Mouse (Mus musculus): ENCODE results near the gene Wdr20. TPM values are rescaled to one million over a fixed set of nuclear protein-coding genes. Genes with fewer than 3 reads are reported as not detected.

Wdr20 gene
- polyA plus RNA-seq, 1 experiment from 2014 or later = 25.3 TPM

DNA sequence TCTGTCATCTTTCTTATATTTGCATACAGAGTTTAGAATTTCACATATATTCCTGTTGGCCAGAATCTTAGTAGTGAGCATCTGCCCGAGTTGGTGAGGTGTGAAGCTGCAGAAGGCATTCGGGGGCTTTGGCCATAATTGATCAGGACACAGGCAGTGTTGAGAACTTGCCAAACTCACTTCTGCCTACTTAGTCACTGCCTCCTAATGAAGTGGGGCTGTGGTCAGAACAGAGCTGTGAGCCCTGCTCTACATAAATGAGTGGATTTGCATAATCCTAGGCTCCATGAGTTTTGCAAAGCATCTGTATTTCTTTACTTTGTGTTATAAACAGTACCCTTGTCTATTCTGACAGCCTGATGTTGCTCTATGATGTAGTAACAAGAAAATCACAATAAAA is 24.6 kb downstream of the Wdr20 start:
- ATAC-seq (ENCODE audit: insufficient read depth, low FRiP score, low read depth) = no peak
- H3K4me3 ChIP-seq (replicated peaks) = no peak overlapping the region
- H3K4me2 ChIP-seq = no peak overlapping the region
- H3K9me3 ChIP-seq = no peaks in the 10 kb centered on the region
- 76% methylated on average over 2 of the region's 2 CpGs for WGBS
- H3K9ac ChIP-seq = no peak overlapping the region
- H3K4me1 ChIP-seq = no peaks in the 10 kb centered on the region
- no peak overlapping the region for H3K27ac ChIP-seq
- H3K27me3 ChIP-seq (replicated peaks) = no peaks in the 10 kb centered on the region
- H3K36me3 ChIP-seq = no peaks in the 10 kb centered on the region

DNA sequence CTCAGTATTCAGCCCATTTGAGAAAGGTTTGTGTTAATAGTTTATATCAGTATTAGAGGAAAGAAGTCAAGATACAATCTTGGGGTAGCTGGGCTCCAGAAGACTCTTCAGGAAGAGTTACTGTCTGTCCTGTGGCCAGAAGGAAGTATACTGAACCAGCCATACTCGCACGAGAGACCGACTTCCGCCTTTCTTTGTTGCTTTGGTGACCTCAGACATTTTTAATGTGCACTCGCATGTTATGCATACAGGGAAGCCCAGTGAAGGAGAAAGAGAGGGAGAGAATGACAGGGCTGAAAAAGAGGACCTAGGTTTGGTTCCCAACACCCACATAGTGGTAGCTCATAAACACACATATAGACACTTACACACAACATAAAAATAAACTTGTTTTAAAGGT is 26.8 kb downstream of the Wdr20 start:
- Histone ChIP-seq H3K27me3 (replicated peaks) (no peaks in the 10 kb centered on the region), H3K4me2 (no peak overlapping the region)

DNA sequence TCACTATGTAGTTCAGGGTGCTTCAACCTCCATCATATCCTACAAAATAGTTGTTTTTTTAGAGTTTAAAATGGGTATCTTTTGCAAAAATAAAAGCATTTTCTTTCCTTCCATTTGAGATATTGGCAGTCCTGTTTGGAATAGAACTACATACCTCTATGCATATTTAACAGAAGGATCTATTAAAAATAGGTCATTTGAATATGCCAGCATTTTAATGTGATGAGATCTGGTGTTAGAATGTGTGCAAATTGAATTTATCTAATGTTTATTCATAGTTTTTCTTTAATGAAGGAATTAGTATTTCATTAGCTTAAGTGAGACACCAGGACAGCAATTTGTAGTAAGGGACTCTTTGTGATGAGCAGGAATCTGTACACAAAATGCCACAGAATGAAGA is 30.8 kb downstream of the Wdr20 start:
- Histone ChIP-seq H3K4me3 (replicated peaks) (no peak overlapping the region), H3K36me3 (no peaks in the 10 kb centered on the region), H3K27me3 (replicated peaks) (no peaks in the 10 kb centered on the region), H3K4me1 (no peaks in the 10 kb centered on the region), H3K4me2 (no peak overlapping the region), H3K27ac (no peak overlapping the region), H3K9me3 (no peaks in the 10 kb centered on the region), H3K9ac (no peak overlapping the region)
- no peak for ATAC-seq (ENCODE audit: insufficient read depth, low FRiP score, low read depth)

More for the DNA sequence above, 26.8 kb downstream of the Wdr20 start:
- no peaks in the 10 kb centered on the region for H3K9me3 ChIP-seq
- no peak overlapping the region for H3K27ac ChIP-seq
- H3K9ac ChIP-seq = no peak overlapping the region
- 72% methylated on average over 5 of the region's 5 CpGs for WGBS
- no peaks in the 10 kb centered on the region for H3K36me3 ChIP-seq
- no peak for ATAC-seq (ENCODE audit: insufficient read depth, low FRiP score, low read depth)
- H3K4me3 ChIP-seq (replicated peaks) = no peak overlapping the region
- H3K4me1 ChIP-seq = no peaks in the 10 kb centered on the region

DNA sequence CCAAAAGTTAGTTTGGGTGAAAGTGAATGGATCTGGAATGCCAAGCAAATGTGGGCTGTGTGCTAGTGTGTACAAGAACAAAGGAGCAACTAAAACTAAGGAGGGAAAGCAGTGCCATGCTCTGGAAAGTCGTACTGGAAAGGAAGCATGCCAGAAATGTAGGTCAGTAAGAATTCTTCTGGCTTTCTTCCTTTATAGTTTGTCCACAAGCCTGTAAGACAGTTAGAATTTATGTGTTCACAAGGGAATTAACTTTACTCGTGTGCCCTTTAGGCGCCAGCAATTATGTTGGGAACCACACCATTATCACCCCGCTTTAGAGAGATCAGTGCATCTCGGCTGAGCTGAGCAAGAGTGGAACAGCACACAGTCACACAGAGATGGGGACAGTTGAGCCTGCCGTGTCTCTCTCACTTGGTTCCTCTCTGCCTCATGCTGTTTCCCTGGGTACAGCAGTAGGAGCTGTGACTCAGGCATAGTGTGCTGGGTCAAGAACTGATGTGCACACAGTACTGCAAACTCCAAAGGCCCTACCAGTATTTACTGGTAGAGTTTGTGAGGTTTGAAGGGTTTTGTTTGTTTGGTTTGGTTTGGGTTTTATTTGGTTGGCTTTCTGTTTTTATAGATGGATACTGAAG is 32.0 kb downstream of the Wdr20 start:
- H3K4me1 ChIP-seq = no peaks in the 10 kb centered on the region
- H3K27me3 ChIP-seq (replicated peaks) = no peaks in the 10 kb centered on the region
- no peak overlapping the region for H3K9ac ChIP-seq
- H3K4me3 ChIP-seq (replicated peaks) = no peak overlapping the region
- no peak for ATAC-seq (ENCODE audit: insufficient read depth, low FRiP score, low read depth)
- no peaks in the 10 kb centered on the region for H3K9me3 ChIP-seq
- no peaks in the 10 kb centered on the region for H3K36me3 ChIP-seq
- H3K27ac ChIP-seq = no peak overlapping the region
- 64% methylated on average over 6 of the region's 6 CpGs for WGBS
- H3K4me2 ChIP-seq = no peak overlapping the region

DNA sequence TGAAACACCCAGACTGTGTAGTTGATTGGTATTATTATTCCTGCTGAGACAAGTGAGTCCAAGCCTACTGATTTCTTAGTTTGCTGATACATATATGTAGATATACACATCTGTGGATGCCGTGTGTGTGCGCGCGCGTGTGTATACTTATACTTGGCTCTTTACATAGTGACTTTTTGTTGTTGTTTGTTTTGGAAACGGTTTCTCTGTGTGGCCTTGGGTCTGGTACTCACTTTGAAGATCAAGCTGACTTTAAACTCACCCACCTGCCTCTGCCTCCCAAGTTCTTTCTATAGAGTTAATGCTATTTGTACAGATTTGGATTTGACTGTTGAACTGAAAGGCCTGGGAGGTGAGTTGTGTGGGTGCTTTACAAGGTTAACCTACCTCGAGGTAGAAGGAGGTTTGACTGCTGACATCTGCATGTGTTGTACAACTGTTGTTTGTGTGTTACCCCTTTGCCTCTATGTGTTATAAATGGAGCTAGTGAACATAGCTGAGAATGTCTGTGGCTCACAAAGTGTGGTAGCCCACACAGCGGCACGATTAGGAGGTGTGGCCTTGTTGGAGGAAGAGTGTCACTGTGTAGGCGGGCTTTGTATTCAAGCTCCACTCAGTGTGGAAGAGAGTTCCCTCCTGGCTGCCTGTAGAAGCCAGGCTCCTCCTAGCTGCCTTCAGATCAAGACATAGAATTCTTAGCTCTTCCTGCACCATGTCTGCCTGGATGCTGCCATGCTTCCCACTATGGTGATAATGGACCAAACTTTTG is 32.9 kb downstream of the Wdr20 start:
- H3K4me1 ChIP-seq = 0 out of 2 replicates have a peak, but pooled peaks cover 2% of the 10 kb centered on the region
- H3K27me3 ChIP-seq (replicated peaks) = no peaks in the 10 kb centered on the region
- H3K4me3 ChIP-seq (replicated peaks) = no peak overlapping the region
- no peak overlapping the region for H3K4me2 ChIP-seq
- no peak overlapping the region for H3K27ac ChIP-seq
- no peaks in the 10 kb centered on the region for H3K36me3 ChIP-seq
- no peaks in the 10 kb centered on the region for H3K9me3 ChIP-seq
- WGBS = 85% methylated on average over 10 of the region's 10 CpGs
- no peak overlapping the region for H3K9ac ChIP-seq
- no peak for ATAC-seq (ENCODE audit: insufficient read depth, low FRiP score, low read depth)

DNA sequence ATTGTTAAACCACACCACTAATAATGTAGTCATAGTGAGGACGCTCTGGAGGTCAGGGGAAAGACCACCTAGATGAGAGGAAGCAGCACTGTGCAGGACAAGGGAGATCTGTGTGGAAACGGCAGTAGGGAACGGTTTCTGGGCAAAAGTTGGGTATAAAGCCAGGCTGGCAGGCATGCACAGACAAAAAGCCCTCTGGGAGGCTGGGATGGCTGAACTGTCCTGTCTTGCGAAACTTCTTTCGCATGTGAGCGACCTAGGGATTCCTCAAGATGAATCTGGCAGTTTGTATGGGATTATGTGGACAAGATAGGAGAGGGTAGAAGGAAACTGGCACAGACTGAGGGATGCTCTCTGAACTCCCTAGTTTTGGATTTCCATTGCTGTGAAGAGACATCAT is 34.2 kb downstream of the Wdr20 start:
- no peak for ATAC-seq (ENCODE audit: insufficient read depth, low FRiP score, low read depth)
- Histone ChIP-seq H3K27ac (no peak overlapping the region), H3K4me1 (0 out of 2 replicates have a peak, but pooled peaks cover 6% of the 10 kb centered on the region), H3K4me3 (replicated peaks) (no peak overlapping the region), H3K36me3 (no peaks in the 10 kb centered on the region), H3K4me2 (no peak overlapping the region), H3K9me3 (no peaks in the 10 kb centered on the region), H3K9ac (no peak overlapping the region), H3K27me3 (replicated peaks) (no peaks in the 10 kb centered on the region)
- WGBS = 93% methylated on average over 6 of the region's 6 CpGs

DNA sequence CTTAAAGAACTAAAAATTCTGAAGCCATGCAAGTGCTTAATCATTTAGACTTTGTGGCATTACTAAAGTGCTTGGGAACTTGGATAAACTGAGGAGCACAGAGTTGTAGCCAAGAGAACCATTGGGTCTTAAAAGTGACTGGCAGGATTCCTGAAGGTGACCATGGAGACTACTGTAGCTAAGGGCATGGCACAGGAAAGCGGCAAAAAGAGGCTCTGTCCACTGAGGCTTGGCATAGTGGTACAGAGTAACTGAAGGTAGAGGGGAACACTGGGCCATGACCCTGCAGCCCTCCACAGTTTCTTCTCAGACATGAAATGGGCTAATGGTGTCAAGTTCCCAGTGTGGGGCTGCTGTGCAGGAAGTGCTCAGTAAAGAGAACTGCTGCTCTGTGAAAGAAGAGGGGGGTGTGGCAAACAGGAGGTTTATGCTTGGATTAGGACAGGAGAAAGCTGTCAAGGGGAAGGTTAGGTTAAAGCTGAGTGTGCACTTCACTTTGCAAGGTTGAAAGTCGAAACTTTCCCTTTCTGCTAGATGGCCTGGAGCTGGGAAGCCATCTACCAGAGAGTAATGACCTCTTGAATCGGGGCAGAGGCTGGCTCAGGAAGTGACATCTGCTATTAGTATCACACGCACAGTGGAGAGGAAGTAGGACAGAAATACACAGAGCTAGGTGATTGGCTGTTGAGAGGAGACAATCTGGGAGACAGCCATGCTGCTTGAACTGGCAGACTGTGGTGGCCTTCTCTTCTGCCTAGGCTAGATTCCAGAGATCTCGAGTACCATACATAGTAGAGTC is 38.1 kb downstream of the Wdr20 start:
- H3K4me1 ChIP-seq = 0 out of 2 replicates have a peak, but pooled peaks cover 10% of the 10 kb centered on the region
- H3K9me3 ChIP-seq = no peaks in the 10 kb centered on the region
- no peak overlapping the region for H3K9ac ChIP-seq
- H3K4me2 ChIP-seq = no peak overlapping the region
- ATAC-seq (ENCODE audit: insufficient read depth, low FRiP score, low read depth) = no peak
- 58% methylated on average over 5 of the region's 5 CpGs for WGBS
- no peak overlapping the region for H3K4me3 ChIP-seq (replicated peaks)
- no peaks in the 10 kb centered on the region for H3K36me3 ChIP-seq
- H3K27me3 ChIP-seq (replicated peaks) = no peaks in the 10 kb centered on the region
- no peak overlapping the region for H3K27ac ChIP-seq

DNA sequence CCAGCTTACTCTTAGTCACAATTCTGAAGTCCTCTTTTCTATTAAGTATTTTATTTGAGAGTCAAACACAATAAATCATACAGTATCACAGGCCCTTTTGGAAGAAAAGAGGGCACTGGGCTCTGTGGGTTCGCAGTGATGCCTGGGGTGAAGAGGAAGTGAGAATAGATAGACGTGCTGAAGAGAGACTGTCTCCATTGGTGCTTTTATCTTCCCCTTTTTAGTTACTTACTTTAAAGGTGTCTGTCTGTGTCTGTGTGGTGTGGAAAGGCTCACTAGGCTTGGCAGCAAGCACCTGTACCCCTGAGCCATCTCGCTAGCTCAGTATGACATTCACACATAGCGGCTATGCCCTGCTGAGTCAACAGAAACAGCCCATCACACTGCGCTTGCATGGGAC is 40.1 kb downstream of the Wdr20 start:
- 76% methylated on average over 5 of the region's 5 CpGs for WGBS
- Histone ChIP-seq H3K27ac (no peak overlapping the region), H3K27me3 (replicated peaks) (no peaks in the 10 kb centered on the region), H3K4me3 (replicated peaks) (no peak overlapping the region), H3K4me1 (0 out of 2 replicates have a peak, but pooled peaks cover 10% of the 10 kb centered on the region), H3K9me3 (no peaks in the 10 kb centered on the region), H3K4me2 (no peak overlapping the region), H3K36me3 (no peaks in the 10 kb centered on the region), H3K9ac (no peak overlapping the region)
- ATAC-seq (ENCODE audit: insufficient read depth, low FRiP score, low read depth) = no peak; the same call in 1 of the 2 replicates

DNA sequence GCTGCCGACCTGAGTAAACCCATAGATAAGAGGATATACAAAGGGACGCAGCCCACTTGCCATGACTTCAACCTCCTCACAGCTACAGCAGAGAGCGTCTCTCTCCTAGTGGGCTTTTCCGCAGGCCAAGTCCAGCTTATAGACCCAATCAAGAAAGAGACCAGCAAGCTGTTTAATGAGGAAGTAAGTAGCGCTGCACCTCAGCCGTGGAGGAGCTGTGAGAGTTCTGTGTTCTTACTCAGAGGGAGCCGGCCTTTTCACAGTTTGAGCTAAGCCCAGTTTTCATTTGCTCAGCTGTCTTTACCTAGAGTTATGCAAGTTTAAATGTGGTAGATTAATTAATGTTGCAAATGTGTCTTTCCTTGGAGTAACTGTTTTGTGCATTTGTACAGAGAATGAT is 41.6 kb downstream of the Wdr20 start:
- H3K27me3 ChIP-seq (replicated peaks) = no peaks in the 10 kb centered on the region
- H3K4me1 ChIP-seq = 0 out of 2 replicates have a peak, but pooled peaks cover 10% of the 10 kb centered on the region
- no peaks in the 10 kb centered on the region for H3K9me3 ChIP-seq
- peak; percentile 30; the same call in 1 of the 2 replicates for ATAC-seq (ENCODE audit: insufficient read depth, low FRiP score, low read depth)
- H3K4me2 ChIP-seq = no peak overlapping the region
- no peak overlapping the region for H3K27ac ChIP-seq
- no peak overlapping the region for H3K4me3 ChIP-seq (replicated peaks)
- H3K36me3 ChIP-seq = 0 out of 2 replicates have a peak, but pooled peaks cover 2% of the 10 kb centered on the region
- 48% methylated on average over 7 of the region's 7 CpGs for WGBS
- no peak overlapping the region for H3K9ac ChIP-seq

DNA sequence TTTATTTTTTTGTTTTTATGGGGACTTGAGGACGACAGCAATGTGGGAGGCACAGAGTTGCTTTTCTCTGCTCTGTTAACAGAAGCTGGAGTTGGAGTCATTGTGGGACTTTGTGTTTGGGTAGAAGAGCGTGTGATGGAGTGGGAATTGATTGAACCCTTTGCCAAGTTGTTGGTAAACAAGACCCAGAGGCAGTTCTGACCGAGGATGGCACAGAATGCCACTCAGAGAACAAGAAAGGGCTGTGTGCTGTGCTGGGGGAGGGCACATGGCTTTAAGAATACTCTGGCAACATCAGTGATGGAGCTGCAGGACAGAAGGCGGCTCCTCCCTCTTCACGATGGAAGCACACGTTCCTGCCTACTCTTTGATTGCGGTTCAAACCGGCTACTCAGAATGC is 43.4 kb downstream of the Wdr20 start:
- ATAC-seq (ENCODE audit: insufficient read depth, low FRiP score, low read depth) = no peak
- Histone ChIP-seq H3K4me2 (no peak overlapping the region), H3K9me3 (no peaks in the 10 kb centered on the region), H3K27me3 (replicated peaks) (no peaks in the 10 kb centered on the region), H3K27ac (no peak overlapping the region), H3K36me3 (0 out of 2 replicates have a peak, but pooled peaks cover 4% of the 10 kb centered on the region), H3K9ac (no peak overlapping the region), H3K4me3 (replicated peaks) (no peak overlapping the region), H3K4me1 (0 out of 2 replicates have a peak, but pooled peaks cover 4% of the 10 kb centered on the region)
- WGBS = 83% methylated on average over 8 of the region's 8 CpGs

DNA sequence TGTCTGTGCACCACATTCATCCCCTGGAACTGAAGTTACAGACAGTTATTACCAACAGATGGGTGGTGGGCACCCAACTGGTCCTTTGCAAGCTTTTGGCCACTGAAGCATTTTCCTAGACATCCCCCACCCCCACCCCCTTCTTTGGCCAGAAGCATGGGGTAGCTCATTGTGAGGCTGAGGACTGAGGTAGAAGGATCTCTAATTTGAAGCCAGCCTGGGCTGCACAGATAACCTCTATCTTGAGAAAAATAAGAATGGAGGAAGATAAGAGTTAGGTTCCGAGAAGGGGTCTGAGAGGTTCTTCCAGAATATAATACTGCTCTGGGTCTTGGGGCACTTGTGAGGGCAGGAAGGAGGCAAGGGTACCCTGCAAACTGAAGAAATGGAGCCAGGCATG is 44.5 kb downstream of the Wdr20 start:
- 83% methylated on average over 1 of the region's 1 CpGs for WGBS
- Histone ChIP-seq H3K36me3 (0 out of 2 replicates have a peak, but pooled peaks cover 4% of the 10 kb centered on the region), H3K9me3 (no peaks in the 10 kb centered on the region), H3K4me2 (no peak overlapping the region), H3K9ac (no peak overlapping the region), H3K27me3 (replicated peaks) (no peaks in the 10 kb centered on the region), H3K4me3 (replicated peaks) (no peak overlapping the region), H3K27ac (no peak overlapping the region), H3K4me1 (0 out of 2 replicates have a peak, but pooled peaks cover 4% of the 10 kb centered on the region)
- no peak for ATAC-seq (ENCODE audit: insufficient read depth, low FRiP score, low read depth)

DNA sequence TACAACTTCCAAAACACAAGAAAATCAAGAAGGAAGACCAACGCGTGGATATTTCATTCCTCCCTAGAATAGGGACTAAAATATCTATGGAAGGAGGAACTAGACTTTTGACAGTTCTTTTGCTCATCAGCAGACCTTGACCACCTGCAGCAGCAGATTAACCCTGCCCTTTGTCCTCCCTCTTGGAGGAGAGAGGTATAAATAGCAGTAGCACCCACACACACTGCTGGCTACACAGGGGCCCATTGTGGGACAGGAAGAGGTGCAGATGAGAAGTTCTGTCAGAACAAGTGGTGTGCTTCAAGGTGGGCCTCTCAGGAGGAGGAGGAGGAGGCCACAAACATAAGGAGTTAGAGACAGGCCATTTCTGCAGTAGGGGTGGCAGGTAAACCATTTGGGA is 46.5 kb downstream of the Wdr20 start:
- H3K4me1 ChIP-seq = no peaks in the 10 kb centered on the region
- H3K27ac ChIP-seq = no peak overlapping the region
- 0 out of 2 replicates have a peak, but pooled peaks cover 4% of the 10 kb centered on the region for H3K36me3 ChIP-seq
- H3K27me3 ChIP-seq (replicated peaks) = no peaks in the 10 kb centered on the region
- no peak overlapping the region for H3K9ac ChIP-seq
- no peak overlapping the region for H3K4me2 ChIP-seq
- ATAC-seq (ENCODE audit: insufficient read depth, low FRiP score, low read depth) = no peak
- H3K9me3 ChIP-seq = no peaks in the 10 kb centered on the region
- H3K4me3 ChIP-seq (replicated peaks) = no peak overlapping the region
- WGBS = 89% methylated on average over 2 of the region's 2 CpGs

All from stomach, embryonic 15.5 days (tissue).